ENCODE assay signal across 19 mouse cellular contexts in the genomic region with DNA sequence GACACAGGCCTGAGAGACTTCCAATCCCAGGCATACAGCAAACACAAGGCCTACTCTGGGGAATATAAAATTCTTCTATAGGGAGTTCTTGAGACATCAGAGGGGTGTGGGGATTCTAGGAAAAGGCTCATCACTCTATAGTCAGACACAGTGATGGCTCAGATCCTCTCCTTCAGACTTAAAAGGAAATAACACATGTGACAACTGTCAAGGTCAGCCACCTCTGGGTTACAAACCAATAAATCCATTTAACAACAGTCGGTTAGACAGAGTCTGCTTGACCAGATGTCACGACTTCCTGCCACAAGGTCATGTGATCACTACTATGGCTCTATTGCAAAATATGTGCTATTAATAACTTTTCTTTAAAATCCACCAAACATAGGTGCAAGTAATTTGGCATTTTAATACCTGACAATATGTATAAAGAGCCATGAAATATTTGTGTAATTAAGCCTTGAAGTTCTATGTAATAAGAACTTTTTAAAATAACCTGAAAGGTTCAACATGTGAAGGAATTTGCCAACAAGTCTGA.
DNase-seq lines count a peak whose midpoint lies in the region; ATAC-seq and TF ChIP-seq lines count a peak whose summit lies in the region.
"Had no signal": no experiment of that assay in that cellular context is flagged by ENCODE, and none has a peak within 500 bp of the region (broad histone marks: within the 10 kb centered on the region; RNA-seq: fewer than 3 reads in every experiment).

No protein-coding gene starts in this region.

- TF ChIP-seq CTCF in liver, postnatal 0 days (IDR thresholded peaks at IDR 0.05; ENCODE audit: low read depth), result no peak

- DNase-seq in embryo, embryonic 10.5 days (ENCODE audit: low spot score), result peak; percentile 67
- no peak for DNase-seq in embryo, embryonic 9.5 days (ENCODE audit: extremely low spot score)
- DNase-seq in liver, postnatal 0 days, result no peak
- no peak for DNase-seq in liver, embryonic 11.5 days (ENCODE audit: low spot score)
- DNase-seq in kidney, postnatal 10 days, result peak; percentile 34
- peak; percentile 63 for DNase-seq in mesoderm, embryonic 11.5 days (ENCODE audit: low read depth, low spot score)
- no peak for DNase-seq in ovary, adult 18-20 months (ENCODE audit: low spot score)
- DNase-seq in gastrocnemius, postnatal 10 days, result no peak
- DNase-seq: adrenal gland, postnatal 36 days; cerebellum, adult 2 months; gastrocnemius, postnatal 36 days had no signal

- H3K9ac ChIP-seq in liver, postnatal 0 days (replicated peaks), result no peak overlapping the region
- no peak overlapping the region for H3K9ac ChIP-seq in liver, embryonic 11.5 days (ENCODE audit: low read depth, low read length)
- H3K9ac ChIP-seq: forebrain, embryonic 15.5 days; hindbrain, embryonic 14.5 days; limb, embryonic 13.5 days; liver, embryonic 14.5 days had no signal

- no peaks in the 10 kb centered on the region for H3K27me3 ChIP-seq in liver, postnatal 0 days (ENCODE audit: insufficient read depth, low read length)
- H3K27me3 ChIP-seq in liver, embryonic 11.5 days (replicated peaks; ENCODE audit: control insufficient read depth, insufficient read depth, low read length), result no peaks in the 10 kb centered on the region
- H3K27me3 ChIP-seq: forebrain, embryonic 15.5 days; limb, embryonic 13.5 days; megakaryocyte, embryonic 14.5 days had no signal

- no peak overlapping the region for H3K4me2 ChIP-seq in liver, postnatal 0 days (ENCODE audit: low read depth, low read length)
- H3K4me2 ChIP-seq in liver, embryonic 11.5 days, result no peak overlapping the region
- H3K4me2 ChIP-seq: forebrain, embryonic 15.5 days; heart, embryonic 11.5 days; hindbrain, embryonic 14.5 days; limb, embryonic 13.5 days had no signal

- no peak for ATAC-seq in liver, postnatal 0 days
- no peak for ATAC-seq in liver, embryonic 11.5 days (replicated peaks; ENCODE audit: low FRiP score)
- ATAC-seq: forebrain, embryonic 15.5 days; intestine, embryonic 16.5 days had no signal

- TF ChIP-seq EP300 in liver, postnatal 0 days (IDR thresholded peaks at IDR 0.05; ENCODE audit: low read depth), result 0 out of 2 replicates have a peak, but pooled peaks have one; percentile 16

- H3K9me3 ChIP-seq in liver, postnatal 0 days (ENCODE audit: low read length), result no peaks in the 10 kb centered on the region
- no peaks in the 10 kb centered on the region for H3K9me3 ChIP-seq in liver, embryonic 11.5 days (ENCODE audit: control insufficient read depth, low read length)
- H3K9me3 ChIP-seq: forebrain, embryonic 15.5 days; megakaryocyte, embryonic 14.5 days had no signal

- no peaks in the 10 kb centered on the region for H3K4me1 ChIP-seq in liver, postnatal 0 days (ENCODE audit: insufficient read depth)
- no peaks in the 10 kb centered on the region for H3K4me1 ChIP-seq in liver, embryonic 11.5 days (replicated peaks; ENCODE audit: control insufficient read depth, insufficient read depth, low read length)
- H3K4me1 ChIP-seq: forebrain, embryonic 15.5 days had no signal

- 17% methylated on average over 2 of the region's 2 CpGs for WGBS in liver, postnatal 0 days (ENCODE audit: insufficient replicate concordance)
- 33% methylated on average over 2 of the region's 2 CpGs for WGBS in liver, embryonic 11.5 days

- no peak overlapping the region for H3K4me3 ChIP-seq in liver, postnatal 0 days (ENCODE audit: low read depth, low read length)
- H3K4me3 ChIP-seq in liver, embryonic 11.5 days (ENCODE audit: low read depth, low read length), result no peak overlapping the region
- H3K4me3 ChIP-seq: forebrain, embryonic 15.5 days; left cerebral cortex, adult 2 months; limb, embryonic 13.5 days; megakaryocyte, embryonic 14.5 days had no signal

- H3K36me3 ChIP-seq in liver, postnatal 0 days (replicated peaks; ENCODE audit: insufficient read depth, low read length), result no peaks in the 10 kb centered on the region
- H3K36me3 ChIP-seq in liver, embryonic 11.5 days (ENCODE audit: control insufficient read depth, insufficient read depth, low read length), result no peaks in the 10 kb centered on the region
- H3K36me3 ChIP-seq: forebrain, embryonic 15.5 days; limb, embryonic 13.5 days had no signal

- H3K27ac ChIP-seq in liver, postnatal 0 days (ENCODE audit: low read depth), result no peak overlapping the region
- no peak overlapping the region for H3K27ac ChIP-seq in liver, embryonic 11.5 days (ENCODE audit: low read depth, low read length)
- H3K27ac ChIP-seq: forebrain, embryonic 15.5 days; hindbrain, embryonic 14.5 days; left cerebral cortex, adult 2 months; limb, embryonic 13.5 days; liver, embryonic 14.5 days had no signal

Comparison
In these comparisons a context has a peak if more than half of its experiments do, and no peak if none do; other contexts are left out.
1. DNase-seq: peak in embryo, embryonic 10.5 days (single experiment), kidney, postnatal 10 days (single experiment) and mesoderm, embryonic 11.5 days (single experiment); none in embryo, embryonic 9.5 days (single experiment), liver, postnatal 0 days (single experiment), liver, embryonic 11.5 days (single experiment), ovary, adult 18-20 months (single experiment) and gastrocnemius, postnatal 10 days (single experiment).